7 mouse cellular contexts compared by ENCODE assay signal in the genomic region with DNA sequence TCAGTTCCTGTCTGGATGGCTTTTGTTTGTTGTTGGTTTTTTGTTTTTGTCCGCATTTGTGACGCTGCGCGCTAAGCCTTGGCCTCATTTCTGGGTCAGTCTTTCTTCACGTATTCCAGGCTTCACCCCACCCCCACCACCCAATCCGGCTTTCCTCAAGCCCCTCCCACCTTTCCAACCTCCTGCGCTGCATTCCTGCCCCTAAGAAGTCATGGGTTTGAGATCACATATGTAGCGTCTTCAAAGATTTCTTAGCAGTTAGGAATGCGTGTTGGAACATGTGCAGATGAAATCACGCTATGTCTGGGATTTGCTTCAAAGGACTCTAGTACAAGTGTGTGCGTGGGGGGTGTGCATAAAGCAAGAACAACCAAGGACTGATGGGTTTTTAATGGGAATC. TPM values are rescaled to one million over a fixed set of nuclear protein-coding genes. Genes with fewer than 3 reads are reported as not detected.
DNase-seq lines count a peak whose midpoint lies in the region; ATAC-seq lines count a peak whose summit lies in the region.

No protein-coding gene starts in this region.

- no peaks in the 10 kb centered on the region for H3K36me3 ChIP-seq in lung, embryonic 16.5 days (ENCODE audit: control insufficient read depth, insufficient read depth, low read length)
- H3K36me3 ChIP-seq in forebrain, embryonic 11.5 days (ENCODE audit: control insufficient read depth, insufficient read depth, low read length): no peaks in the 10 kb centered on the region
- H3K36me3 ChIP-seq in limb, embryonic 13.5 days: 0 out of 2 replicates have a peak, but pooled peaks cover 11% of the 10 kb centered on the region
- H3K36me3 ChIP-seq in stomach, embryonic 15.5 days: no peaks in the 10 kb centered on the region

- WGBS in lung, embryonic 16.5 days: 24% methylated on average over 11 of the region's 11 CpGs
- WGBS in forebrain, embryonic 11.5 days: 6% methylated on average over 11 of the region's 11 CpGs
- WGBS in limb, embryonic 13.5 days: 5% methylated on average over 11 of the region's 11 CpGs
- 29% methylated on average over 11 of the region's 11 CpGs for WGBS in stomach, embryonic 15.5 days

- no peaks in the 10 kb centered on the region for H3K9me3 ChIP-seq in lung, embryonic 16.5 days (ENCODE audit: control insufficient read depth, low read length)
- no peaks in the 10 kb centered on the region for H3K9me3 ChIP-seq in forebrain, embryonic 11.5 days (ENCODE audit: control insufficient read depth, low read length)
- H3K9me3 ChIP-seq in limb, embryonic 13.5 days: no peaks in the 10 kb centered on the region
- H3K9me3 ChIP-seq in stomach, embryonic 15.5 days: no peaks in the 10 kb centered on the region

- no peak overlapping the region for H3K27ac ChIP-seq in lung, embryonic 16.5 days (ENCODE audit: low read length)
- no peak overlapping the region for H3K27ac ChIP-seq in forebrain, embryonic 11.5 days (ENCODE audit: low read depth, low read length)
- no peak overlapping the region for H3K27ac ChIP-seq in limb, embryonic 13.5 days
- no peak overlapping the region for H3K27ac ChIP-seq in stomach, embryonic 15.5 days

- no peaks in the 10 kb centered on the region for H3K27me3 ChIP-seq in lung, embryonic 16.5 days (ENCODE audit: control insufficient read depth, insufficient read depth, low read depth, low read length)
- peaks cover 2% of the 10 kb centered on the region; the same call in 1 of the 2 replicates for H3K27me3 ChIP-seq in forebrain, embryonic 11.5 days (ENCODE audit: control insufficient read depth, insufficient read depth, low read length)
- no peaks in the 10 kb centered on the region for H3K27me3 ChIP-seq in limb, embryonic 13.5 days
- no peaks in the 10 kb centered on the region for H3K27me3 ChIP-seq in stomach, embryonic 15.5 days (replicated peaks)

- H3K4me2 ChIP-seq in lung, embryonic 16.5 days (ENCODE audit: low read depth, low read length): peak overlapping the region; percentile 47
- peak overlapping the region; percentile 40 for H3K4me2 ChIP-seq in forebrain, embryonic 11.5 days (ENCODE audit: low read depth, low read length, severe bottlenecking)
- H3K4me2 ChIP-seq in limb, embryonic 13.5 days (replicated peaks): peak overlapping the region; percentile 63
- peak overlapping the region; percentile 48 for H3K4me2 ChIP-seq in stomach, embryonic 15.5 days

- H3K4me3 ChIP-seq in lung, embryonic 16.5 days (ENCODE audit: low read length): peak overlapping the region; percentile 23; the same call in 1 of the 2 replicates
- 0 out of 2 replicates have a peak overlapping the region, but pooled peaks have one; percentile 11 for H3K4me3 ChIP-seq in forebrain, embryonic 11.5 days (ENCODE audit: low read depth, low read length)
- peak overlapping the region; percentile 29 for H3K4me3 ChIP-seq in limb, embryonic 13.5 days
- H3K4me3 ChIP-seq in stomach, embryonic 15.5 days (replicated peaks): 0 out of 2 replicates have a peak overlapping the region, but pooled peaks have one; percentile 15

- peak overlapping the region; percentile 30 for H3K9ac ChIP-seq in lung, embryonic 16.5 days (ENCODE audit: low read length)
- peak overlapping the region; percentile 29 for H3K9ac ChIP-seq in forebrain, embryonic 11.5 days (ENCODE audit: low read length)
- H3K9ac ChIP-seq in limb, embryonic 13.5 days: peak overlapping the region; percentile 39
- no peak overlapping the region for H3K9ac ChIP-seq in stomach, embryonic 15.5 days

- ATAC-seq in lung, embryonic 16.5 days (ENCODE audit: low read depth): no peak
- ATAC-seq in forebrain, embryonic 11.5 days (replicated peaks; ENCODE audit: low FRiP score): 0 out of 2 replicates have a peak, but pooled peaks have one; percentile 31
- ATAC-seq in limb, embryonic 13.5 days (ENCODE audit: low FRiP score, low read depth): peak; percentile 46; the same call in 1 of the 2 replicates
- no peak for ATAC-seq in stomach, embryonic 15.5 days (ENCODE audit: insufficient read depth, low FRiP score, low read depth)

- DNase-seq in lung, postnatal 10 days: no peak
- no peak for DNase-seq in forebrain, embryonic 11.5 days (ENCODE audit: low spot score)
- no peak for DNase-seq in ovary, postnatal 10 days (ENCODE audit: low spot score)
- no peak for DNase-seq in kidney, postnatal 10 days

- peaks cover 43% of the 10 kb centered on the region for H3K4me1 ChIP-seq in lung, embryonic 16.5 days (replicated peaks; ENCODE audit: control insufficient read depth, insufficient read depth, low read length)
- peaks cover 15% of the 10 kb centered on the region for H3K4me1 ChIP-seq in forebrain, embryonic 11.5 days (replicated peaks; ENCODE audit: control insufficient read depth, insufficient read depth, low read length)
- H3K4me1 ChIP-seq in limb, embryonic 13.5 days: peaks cover 47% of the 10 kb centered on the region
- peaks cover 30% of the 10 kb centered on the region for H3K4me1 ChIP-seq in stomach, embryonic 15.5 days

RNA-seq across cellular contexts. Expression of a gene that starts 50.3 kb away (rescaled TPM):
- 16.8 and 17.6 TPM in 2 replicates for polyA plus RNA-seq in lung, embryonic 16.5 days (2015; fragmentation: Nextera tagmentation; extraction: Ambion mirVana)
- polyA plus RNA-seq in forebrain, embryonic 11.5 days (2014; fragmentation: Nextera tagmentation; extraction: Ambion mirVana): 39.1 and 42.2 TPM in 2 replicates
- 34.3 and 34.6 TPM in 2 replicates for polyA plus RNA-seq in limb, embryonic 13.5 days (2015; fragmentation: Nextera tagmentation; extraction: Ambion mirVana)
- 17.0 and 18.9 TPM in 2 replicates for polyA plus RNA-seq in stomach, embryonic 15.5 days (2015; fragmentation: Nextera tagmentation; extraction: Ambion mirVana)

Comparison
In these comparisons a context has a peak if more than half of its experiments do, and no peak if none do; other contexts are left out.
1. ATAC-seq: peak in forebrain, embryonic 11.5 days (single experiment) and limb, embryonic 13.5 days (single experiment); none in lung, embryonic 16.5 days (single experiment) and stomach, embryonic 15.5 days (single experiment).
2. Peak in every context shown above with its lines, with median percentiles within 50 percentile points of each other: H3K4me2 ChIP-seq and H3K4me3 ChIP-seq.